ENCODE assay signal across 10 mouse cellular contexts in genomic region chr5:118113617-118114016, GRCm38 (mm10). TPM values are rescaled to one million over a fixed set of nuclear protein-coding genes. Genes with fewer than 3 reads are reported as not detected.
A peak's percentile ranks its signal among the peaks of the same experiment; 100 is the strongest.
DNase-seq lines count a peak whose midpoint lies in the region; ATAC-seq and TF ChIP-seq lines count a peak whose summit lies in the region.
"Had no signal": no experiment of that assay in that cellular context is flagged by ENCODE, and none has a peak within 500 bp of the region (broad histone marks: within the 10 kb centered on the region; RNA-seq: fewer than 3 reads in every experiment).

No protein-coding gene starts in this region.

- H3K9ac ChIP-seq in MEL (ENCODE audit: control insufficient read depth, low read depth, low read length, poor library complexity, severe bottlenecking) = no peak overlapping the region
- no peak overlapping the region for H3K9ac ChIP-seq in intestine, embryonic 16.5 days (ENCODE audit: low read depth, low read length)

- H3K9me3 ChIP-seq in MEL (replicated peaks; ENCODE audit: insufficient read depth, low read length) = no peaks in the 10 kb centered on the region
- no peaks in the 10 kb centered on the region for H3K9me3 ChIP-seq in intestine, embryonic 16.5 days (ENCODE audit: control insufficient read depth, low read length)

- no peak for ATAC-seq in intestine, embryonic 16.5 days

- no peak overlapping the region for H3K27ac ChIP-seq in MEL (ENCODE audit: control insufficient read depth, low read depth, low read length)
- no peak overlapping the region for H3K27ac ChIP-seq in intestine, embryonic 16.5 days (ENCODE audit: low read length)

- no peak for TF ChIP-seq RAD21 in MEL (IDR thresholded peaks at IDR 0.05; ENCODE audit: low read depth, low read length)

- peak; percentile 61 for DNase-seq in cerebellum, adult 11-12 months
- no peak for DNase-seq in cerebellum, adult 11 months
- no peak for DNase-seq in MEL (ENCODE audit: low read depth, low spot score)
- peak; percentile 68 to 72 for DNase-seq in frontal cortex, postnatal 14 days (ENCODE audit: low spot score in 2 of 2)
- peak; percentile 54 to 77 for DNase-seq in left cerebral cortex, postnatal 10 days (ENCODE audit: extremely low spot score in 1 of 2, low spot score in 2 of 2)
- DNase-seq in urinary bladder, postnatal 14 days (ENCODE audit: low spot score) = no peak
- no peak for DNase-seq in spleen, postnatal 14 days (ENCODE audit: low spot score in 2 of 2)

- no peak for TF ChIP-seq POLR2A in MEL (IDR thresholded peaks at IDR 0.05; ENCODE audit: control insufficient read depth in 1 of 2, insufficient read depth in 1 of 2, low read depth in 1 of 2, low read length in 2 of 2, poor library complexity in 1 of 2)

- TF ChIP-seq EP300 in MEL (IDR thresholded peaks at IDR 0.05; ENCODE audit: low read depth in 1 of 2, low read length in 2 of 2) = no peak

- H3K4me3 ChIP-seq in MEL (ENCODE audit: control insufficient read depth in 1 of 2, insufficient read depth in 1 of 2, low read depth in 2 of 2, low read length in 2 of 2) = no peak overlapping the region
- no peak overlapping the region for H3K4me3 ChIP-seq in intestine, embryonic 16.5 days (ENCODE audit: low read length)
- H3K4me3 ChIP-seq: myocyte had no signal

- 76% methylated on average over 13 of the region's 13 CpGs for WGBS in intestine, embryonic 16.5 days

- no peaks in the 10 kb centered on the region for H3K79me2 ChIP-seq in MEL (ENCODE audit: control insufficient read depth, insufficient read depth, low read length, poor library complexity)

- intact Hi-C loops in left cerebral cortex, postnatal 10 days (cut with DNase I) = no loop called here

- no peak overlapping the region for H3K4me2 ChIP-seq in intestine, embryonic 16.5 days (ENCODE audit: low read depth, low read length)

- H3K36me3 ChIP-seq in MEL (ENCODE audit: control insufficient read depth in 1 of 2, insufficient read depth in 2 of 2, low read length in 2 of 2) = no peaks in the 10 kb centered on the region; a peak in 1 of 4 replicates
- H3K36me3 ChIP-seq in intestine, embryonic 16.5 days (ENCODE audit: control insufficient read depth, insufficient read depth, low read length) = peaks cover 4% of the 10 kb centered on the region; the same call in 1 of the 2 replicates

- peak in 2 of 3 experiments; percentile 2 to 30; a peak in 2 of 6 replicates for TF ChIP-seq CTCF in MEL (IDR thresholded peaks at IDR 0.05 in 2 of 3, conservative IDR thresholded peaks at IDR 0.05 in 1 of 3; ENCODE audit: control insufficient read depth in 1 of 3, insufficient read depth in 1 of 3, low read depth in 2 of 3, low read length in 3 of 3, poor library complexity in 1 of 3, severe bottlenecking in 1 of 3)

- H3K4me1 ChIP-seq in MEL (ENCODE audit: control insufficient read depth in 1 of 2, insufficient read depth in 2 of 2, low read length in 2 of 2) = no peaks in the 10 kb centered on the region
- H3K4me1 ChIP-seq in intestine, embryonic 16.5 days (ENCODE audit: control insufficient read depth, insufficient read depth, low read length) = peaks cover 3% of the 10 kb centered on the region; the same call in 1 of the 2 replicates

- H3K27me3 ChIP-seq in MEL (ENCODE audit: control insufficient read depth in 1 of 2, insufficient read depth in 2 of 2, low read length in 2 of 2) = no peaks in the 10 kb centered on the region
- H3K27me3 ChIP-seq in intestine, embryonic 16.5 days (replicated peaks; ENCODE audit: control insufficient read depth, insufficient read depth, low read length) = no peaks in the 10 kb centered on the region

TF ChIP-seq in MEL, 35 proteins besides CTCF, POLR2A, EP300 and RAD21:
- TF ChIP-seq MYB (IDR thresholded peaks at IDR 0.05; ENCODE audit: low read depth, low read length) = no peak
- TF ChIP-seq CHD1 (IDR thresholded peaks at IDR 0.05; ENCODE audit: low read depth, low read length) = no peak
- TF ChIP-seq GABPA (IDR thresholded peaks at IDR 0.05; ENCODE audit: low read depth, low read length) = no peak
- no peak for TF ChIP-seq POLR2AphosphoS5 (IDR thresholded peaks at IDR 0.05; ENCODE audit: borderline replicate concordance, low read depth, low read length)

RNA-seq across cellular contexts. Expression of gene Fbxw8, which starts 41.6 kb away (rescaled TPM):
- total RNA-seq in MEL (2012; rRNA removed) = 44.9 and 49.9 TPM in 2 replicates
- polyA plus RNA-seq in MEL (2012; ENCODE audit: insufficient read depth in 1 of 2, insufficient read length in 2 of 2, low read depth in 1 of 2, low replicate concordance in 2 of 2, missing spikeins in 1 of 2) = 10 to 100 TPM; 52.5 to 57.4 TPM
- total RNA-seq in left cerebral cortex, postnatal 10 days (2021) = 10 to 100 TPM; 36.7 to 37.4 TPM
- 16.0 and 17.8 TPM in 2 replicates for polyA plus RNA-seq in intestine, embryonic 16.5 days (2015; fragmentation: Nextera tagmentation; extraction: Ambion mirVana)

RNA-seq across cellular contexts. Expression of gene Hrk, which starts 50.8 kb away (rescaled TPM):
- total RNA-seq in MEL (2012; rRNA removed) = not detected in 2 replicates
- polyA plus RNA-seq in MEL (2012; ENCODE audit: insufficient read depth in 1 of 2, insufficient read length in 2 of 2, low read depth in 1 of 2, low replicate concordance in 2 of 2, missing spikeins in 1 of 2) = not detected
- total RNA-seq in left cerebral cortex, postnatal 10 days (2021) = 10 to 100 TPM; 32.7 to 32.8 TPM
- 0.12 and 0.21 TPM in 2 replicates for polyA plus RNA-seq in intestine, embryonic 16.5 days (2015; fragmentation: Nextera tagmentation; extraction: Ambion mirVana)
- polyA plus RNA-seq: liver, embryonic 16.5 days had no signal

Comparison
In these comparisons a context has a peak if more than half of its experiments do, and no peak if none do; other contexts are left out.
1. DNase-seq: peak in cerebellum, adult 11-12 months (single experiment), frontal cortex, postnatal 14 days (2 of 2) and left cerebral cortex, postnatal 10 days (2 of 2); none in cerebellum, adult 11 months (single experiment), MEL (single experiment), urinary bladder, postnatal 14 days (single experiment) and spleen, postnatal 14 days (0 of 2).
2. RNA of gene Hrk, which starts 50.8 kb away (total RNA-seq): 32.7 to 32.8 TPM in left cerebral cortex, postnatal 10 days; not detected in MEL; every median in the first group is over 10 times any median in the second.